Mouse (Mus musculus): ENCODE measurements around the gene Rps19bp1. TPM values are rescaled to one million over a fixed set of nuclear protein-coding genes. Genes with fewer than 3 reads are reported as not detected.

Gene Rps19bp1
- polyA plus RNA-seq, 1 experiment from 2014 or later: 33.8 TPM

DNA sequence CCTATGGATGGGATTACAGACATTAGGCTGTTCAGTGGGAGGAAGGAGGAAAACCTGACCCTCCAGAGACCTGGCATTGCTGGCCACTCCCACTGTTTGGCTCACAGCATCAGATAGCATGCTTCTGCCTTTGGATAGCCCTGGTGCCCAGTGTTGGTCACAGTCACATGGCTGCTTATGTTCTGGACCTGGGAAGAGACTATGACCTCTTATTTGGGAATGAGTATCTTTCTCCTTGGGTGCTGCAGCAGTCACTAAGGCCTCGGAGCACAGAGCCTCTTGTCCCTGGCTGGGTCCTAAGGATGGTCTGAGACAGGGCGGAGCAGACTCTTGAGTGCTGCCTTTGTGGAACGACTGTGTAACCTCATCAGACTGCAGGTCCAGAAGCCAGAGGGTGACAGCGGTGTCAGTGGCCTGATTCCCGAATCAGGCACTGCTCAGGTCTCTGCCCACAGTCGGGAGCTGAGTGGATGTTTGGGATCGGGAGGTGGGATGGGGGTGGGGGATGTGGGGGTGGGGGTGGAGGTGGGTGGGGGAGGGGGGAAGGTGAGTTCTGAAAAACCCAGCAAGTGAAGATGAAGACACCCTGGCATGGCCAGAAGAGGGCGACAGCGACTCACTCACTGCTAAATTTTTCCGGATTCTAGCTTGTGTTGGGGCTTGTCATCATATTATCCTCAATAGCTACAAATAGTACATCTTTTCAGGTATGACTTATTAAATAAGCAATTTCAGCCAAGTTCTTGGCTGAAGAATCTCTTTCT is 48.2 kb downstream of the Rps19bp1 start:
- 17% methylated on average over 10 of the region's 10 CpGs for WGBS
- ATAC-seq (replicated peaks; ENCODE audit: insufficient number of reproducible peaks, insufficient read depth, low FRiP score, low read depth): no peak
- no peak overlapping the region for H3K4me3 ChIP-seq
- no peak overlapping the region for H3K9ac ChIP-seq
- no peaks in the 10 kb centered on the region for H3K27me3 ChIP-seq
- H3K4me1 ChIP-seq (replicated peaks): peaks cover 11% of the 10 kb centered on the region
- H3K9me3 ChIP-seq (replicated peaks): no peaks in the 10 kb centered on the region
- no peak overlapping the region for H3K27ac ChIP-seq
- H3K36me3 ChIP-seq: no peaks in the 10 kb centered on the region
- no peak overlapping the region for H3K4me2 ChIP-seq

- ATAC-seq (replicated peaks; ENCODE audit: insufficient number of reproducible peaks, insufficient read depth, low FRiP score, low read depth): no peak
- no peaks in the 10 kb centered on the region for H3K9me3 ChIP-seq (replicated peaks)
- H3K4me1 ChIP-seq (replicated peaks): peaks cover 2% of the 10 kb centered on the region; the same call in 1 of the 2 replicates
- no peak overlapping the region for H3K4me3 ChIP-seq
- H3K27me3 ChIP-seq: no peaks in the 10 kb centered on the region
- no peaks in the 10 kb centered on the region for H3K36me3 ChIP-seq
- H3K27ac ChIP-seq: no peak overlapping the region
- no peak overlapping the region for H3K4me2 ChIP-seq
- H3K9ac ChIP-seq: no peak overlapping the region
Measured at GRCm38 (mm10) chr15:80213688-80214087, 50.4 kb downstream of the Rps19bp1 start.

Other genes with a start within 250 kb of the Rps19bp1 start
- 3.7 and 4.0 TPM in 2 replicates for gene Pdgfb, start 249.3 kb downstream of the Rps19bp1 start, polyA plus RNA-seq (2015; fragmentation: Nextera tagmentation; extraction: Ambion mirVana)
- gene Syngr1, start 173.0 kb downstream of the Rps19bp1 start, polyA plus RNA-seq (2015; fragmentation: Nextera tagmentation; extraction: Ambion mirVana): 38.0 and 42.9 TPM in 2 replicates
- gene Rpl3, start 172.4 kb downstream of the Rps19bp1 start, polyA plus RNA-seq (2015; fragmentation: Nextera tagmentation; extraction: Ambion mirVana): 565 and 609 TPM in 2 replicates
- gene Tab1, start 131.2 kb downstream of the Rps19bp1 start, polyA plus RNA-seq (2015; fragmentation: Nextera tagmentation; extraction: Ambion mirVana): 25.0 and 33.6 TPM in 2 replicates
- 0.93 and 2.5 TPM in 2 replicates for gene Mgat3, start 90.6 kb downstream of the Rps19bp1 start, polyA plus RNA-seq (2015; fragmentation: Nextera tagmentation; extraction: Ambion mirVana)
- 21.1 and 26.8 TPM in 2 replicates for gene Mief1, start 30.3 kb downstream of the Rps19bp1 start, polyA plus RNA-seq (2015; fragmentation: Nextera tagmentation; extraction: Ambion mirVana)
- not detected in 2 replicates for gene AC140267.1, start 28.5 kb downstream of the Rps19bp1 start, polyA plus RNA-seq (2015; fragmentation: Nextera tagmentation; extraction: Ambion mirVana)
- 71.5 and 81.8 TPM in 2 replicates for gene Atf4, start 9.1 kb downstream of the Rps19bp1 start, polyA plus RNA-seq (2015; fragmentation: Nextera tagmentation; extraction: Ambion mirVana)
- not detected in 2 replicates for gene Cacna1i, start 22.9 kb upstream of the Rps19bp1 start, polyA plus RNA-seq (2015; fragmentation: Nextera tagmentation; extraction: Ambion mirVana)